Mouse (Mus musculus) lung, adult 2 months (tissue): ENCODE results near the gene Mbnl1. TPM values are rescaled to one million over a fixed set of nuclear protein-coding genes. Genes with fewer than 3 reads are reported as not detected.
"Not testable (repeated sequence)": the region's sequence is repeated elsewhere in the genome, so short reads cannot be mapped to it uniquely, and the experiment has no call there.

Source experiments
- DNase-seq: peaks from one replicate; pipeline ENCODE4 v3.0.0; 2022
- H3K4me1 ChIP-seq: fragments of 200-500 bp; 2 replicates; pipeline ENCODE4 v1.6.1; 2011; ENCODE audit warnings: low read length; ENCODE audit not compliant: control insufficient read depth, insufficient read depth
- H3K4me3 ChIP-seq: fragments of 200-500 bp; replicated peaks from 2 replicates; pipeline ENCODE3; 2011; ENCODE audit warnings: low read depth, mild to moderate bottlenecking, control low read depth, low read length; ENCODE audit errors: extremely low read depth
- CTCF ChIP-seq: fragments of 200-500 bp; IDR thresholded peaks from 2 replicates; pipeline ENCODE4 v1.5.1; 2011; ENCODE audit warnings: mild to moderate bottlenecking, low read length, control low read depth; ENCODE audit not compliant: insufficient read depth
- POLR2A ChIP-seq: fragments of 200-500 bp; IDR thresholded peaks from 2 replicates; pipeline ENCODE4 v1.6.1; 2011; ENCODE audit warnings: low read depth, mild to moderate bottlenecking, control low read depth, low read length, borderline replicate concordance; ENCODE audit errors: extremely low read depth
- WGBS: fragments of 180-500 bp; shearing (Covaris S2); methylation state at CpG from one replicate; pipeline ENCODE4 v1.1.7; 2018; 5-methylcytosine and 5-hydroxymethylcytosine counted together
- polyA plus RNA-seq: library from polyadenylated mRNA; depleted of rRNA; stranded (reverse); fragments of >200 nt; gene quantifications from 2 replicates; pipeline ENCODE4 v1.2.3, GENCODE M21; 2012; rRNA removed

The Mbnl1 gene
- 97.9 and 103 TPM in 2 replicates for polyA plus RNA-seq

DNA sequence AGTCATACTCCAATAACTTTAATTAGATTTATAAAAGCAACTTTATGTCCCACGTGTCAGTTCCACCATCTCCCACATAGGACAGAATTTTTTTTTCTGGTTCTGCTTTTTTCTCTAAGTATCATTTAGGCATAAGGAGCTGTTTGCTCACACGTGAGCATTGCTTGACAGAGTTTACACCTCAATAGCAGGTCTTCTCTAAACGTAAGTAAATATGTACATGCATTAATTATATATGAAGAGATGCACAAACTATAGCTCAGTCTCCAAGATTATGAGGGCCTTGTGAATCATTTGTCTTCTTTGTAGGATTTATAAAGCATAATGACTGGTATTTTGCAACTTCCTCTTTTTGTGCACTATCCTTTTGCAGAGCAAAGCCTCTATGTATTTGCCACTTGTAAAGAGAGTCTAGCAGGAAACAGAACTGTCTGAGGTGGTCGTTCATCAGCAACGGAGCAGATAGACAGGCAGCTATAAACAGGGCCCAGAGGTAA is at the start of gene Mbnl1:
TSS of gene Mbnl1 (plus strand) at position 150 of the 497 bp plus-strand sequence.
- TF ChIP-seq CTCF = no peak
- TF ChIP-seq POLR2A = no peak
- Histone ChIP-seq H3K4me1 (no peaks in the 10 kb centered on the region), H3K4me3 (peak within 1 kb of the TSS; percentile 23)
- no peak for DNase-seq
- 44% methylated on average over 5 of the region's 5 CpGs for WGBS

DNA sequence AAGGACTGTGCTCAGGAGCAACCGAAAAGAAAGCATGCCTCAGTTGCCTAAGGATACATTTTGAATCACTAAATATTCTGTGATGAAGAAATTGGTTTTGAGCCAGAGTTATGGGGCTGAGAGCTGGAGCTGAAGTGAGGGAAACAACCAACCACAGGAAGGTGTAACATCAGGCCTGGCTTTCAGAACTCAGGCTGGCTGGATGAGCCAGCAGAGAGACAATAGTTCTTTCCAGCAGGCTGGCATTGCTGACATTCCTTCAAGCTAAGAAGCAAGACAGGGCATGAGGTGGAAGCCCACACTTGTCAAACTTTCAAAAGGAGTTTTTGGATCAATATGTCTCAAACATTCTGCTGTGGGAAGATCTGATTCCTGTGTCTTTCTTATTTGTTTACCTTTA is 48.5 kb upstream of the Mbnl1 start:
- Histone ChIP-seq H3K4me3 (no peak overlapping the region), H3K4me1 (no peaks in the 10 kb centered on the region; the same call in 1 of the 2 replicates)
- 71% methylated on average over 1 of the region's 1 CpGs for WGBS
- no peak for TF ChIP-seq CTCF
- no peak for DNase-seq

DNA sequence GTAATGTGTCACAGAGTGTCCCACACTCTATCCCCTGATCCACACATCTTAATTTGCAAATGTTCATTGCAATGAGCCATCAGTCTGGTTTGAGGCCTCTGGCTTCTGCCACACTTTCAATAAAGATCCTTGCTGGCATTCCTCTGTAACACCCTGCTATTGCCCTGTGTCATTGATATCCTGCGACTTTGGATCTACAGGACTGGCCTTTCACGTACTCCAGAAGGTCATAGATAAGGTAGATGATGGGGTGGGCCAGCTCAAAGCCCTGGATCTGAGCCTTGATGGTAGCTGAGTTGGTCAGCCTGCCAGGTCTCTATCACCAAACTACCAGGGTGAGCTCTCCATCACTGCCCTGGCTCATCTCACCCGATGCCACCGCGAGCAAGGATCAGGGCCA is 43.6 kb upstream of the Mbnl1 start:
- no peak for DNase-seq
- H3K4me3 ChIP-seq = no peak overlapping the region
- WGBS = 93% methylated on average over 5 of the region's 5 CpGs
- H3K4me1 ChIP-seq = no peaks in the 10 kb centered on the region; the same call in 1 of the 2 replicates
- TF ChIP-seq CTCF (no peak), POLR2A (no peak)

DNA sequence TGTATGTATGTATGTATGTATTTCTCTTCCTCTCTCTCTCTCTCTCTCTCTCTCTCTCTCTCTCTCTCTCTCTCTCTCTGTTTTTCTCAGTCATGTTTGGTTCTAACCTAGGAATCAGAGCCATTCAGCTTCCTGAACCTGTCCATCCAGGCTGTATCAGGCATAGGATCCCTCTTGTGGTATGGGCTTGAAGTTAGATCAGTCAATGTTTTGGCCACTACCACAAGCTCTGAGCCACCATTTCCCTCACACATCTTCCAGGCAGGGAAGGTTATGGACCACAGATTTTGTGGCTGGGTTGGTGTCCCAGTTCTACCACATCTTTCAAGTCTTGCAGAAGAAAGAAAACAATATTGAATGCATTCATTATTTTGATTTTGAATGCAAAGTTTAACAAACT is 35.4 kb upstream of the Mbnl1 start:
- no peak for DNase-seq
- no peak for TF ChIP-seq CTCF
- TF ChIP-seq POLR2A = no peak
- Histone ChIP-seq H3K4me3 (no peak overlapping the region), H3K4me1 (peaks cover 6% of the 10 kb centered on the region)

DNA sequence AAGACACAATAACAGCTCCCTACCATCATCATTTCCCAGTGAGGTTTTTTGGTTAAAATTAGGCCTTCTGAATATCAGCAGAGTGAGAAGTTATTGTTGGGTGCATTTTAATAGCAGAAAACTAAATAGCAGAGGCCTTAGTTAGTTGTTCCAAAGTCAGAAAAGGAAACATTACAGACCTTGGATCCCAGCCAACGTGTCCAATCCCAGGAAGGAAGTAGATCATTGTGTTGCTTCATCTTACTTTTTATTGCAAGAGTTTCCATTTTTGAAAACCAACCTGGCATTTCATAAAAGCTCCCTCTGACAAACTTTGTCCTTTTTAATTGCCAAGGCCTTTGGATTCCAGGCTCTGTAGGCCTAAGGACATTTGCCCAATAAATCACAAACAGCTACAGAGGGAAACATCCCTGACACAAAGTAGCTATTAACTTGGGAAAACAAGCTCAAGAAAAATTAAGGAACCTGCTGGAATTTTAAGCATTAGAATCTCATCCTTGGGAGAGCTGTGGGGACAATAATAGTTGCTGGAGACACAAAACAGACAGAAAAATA is 34.9 kb upstream of the Mbnl1 start:
- no peak for DNase-seq
- Histone ChIP-seq H3K4me3 (no peak overlapping the region), H3K4me1 (peaks cover 6% of the 10 kb centered on the region)
- TF ChIP-seq POLR2A (no peak), CTCF (no peak)
- 21% methylated on average over 1 of the region's 1 CpGs for whole genome bisulfite sequencing

DNA sequence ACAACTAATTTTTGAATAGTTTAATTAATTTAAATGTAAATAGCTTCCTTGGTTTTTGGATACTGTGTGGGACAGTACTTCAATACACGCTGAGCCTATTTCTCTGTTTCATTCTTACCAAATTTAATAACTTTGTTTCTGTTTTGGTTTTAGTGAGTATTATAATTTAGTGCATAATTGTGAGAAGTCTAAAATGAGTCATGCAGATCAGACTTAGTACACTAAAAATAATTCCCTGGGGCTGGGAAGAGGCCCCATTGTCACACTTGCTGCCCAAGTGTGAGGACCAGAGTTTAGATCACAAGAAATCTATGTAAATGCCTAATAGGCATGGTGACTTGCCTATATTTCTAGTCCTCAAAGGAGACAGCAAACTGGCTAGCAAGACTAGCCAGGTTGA is 33.9 kb upstream of the Mbnl1 start:
- 78% methylated on average over 1 of the region's 1 CpGs for WGBS
- DNase-seq = no peak
- Histone ChIP-seq H3K4me1 (peaks cover 6% of the 10 kb centered on the region), H3K4me3 (no peak overlapping the region)
- TF ChIP-seq POLR2A = no peak

DNA sequence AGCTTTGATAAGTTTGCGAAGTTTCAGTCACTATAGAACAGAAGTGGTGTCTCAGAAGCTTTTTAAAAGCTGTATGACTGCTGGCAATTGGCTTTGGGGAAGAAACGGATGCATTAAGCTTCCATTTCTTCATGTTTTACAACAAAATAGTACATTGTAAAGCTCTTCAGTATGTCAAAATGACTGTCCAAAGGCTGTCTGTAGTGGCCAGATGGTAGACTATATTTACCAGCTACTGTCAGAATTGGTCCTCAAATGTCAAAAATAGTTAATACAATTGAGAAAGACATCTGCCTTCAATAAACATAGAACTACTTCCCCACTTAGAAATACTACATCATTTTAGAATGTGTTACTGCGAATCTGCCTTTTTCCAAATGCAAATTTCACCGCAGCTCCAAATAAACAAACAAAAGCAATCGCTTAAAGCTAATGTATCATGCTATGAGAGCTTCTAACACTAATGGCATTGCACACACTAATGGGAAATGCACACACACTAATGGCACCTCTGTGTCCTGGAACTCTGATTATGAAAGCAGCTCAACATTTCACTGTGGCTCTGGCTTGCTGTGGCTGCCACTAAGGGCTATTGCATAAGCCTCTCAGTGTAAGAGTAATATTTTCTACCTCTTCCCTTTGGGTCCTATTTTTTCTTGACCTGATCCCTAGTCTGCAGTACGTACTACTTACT is 10.7 kb upstream of the Mbnl1 start:
- no peak for DNase-seq
- TF ChIP-seq CTCF (no peak), POLR2A (no peak)
- WGBS = 64% methylated on average over 6 of the region's 6 CpGs

DNA sequence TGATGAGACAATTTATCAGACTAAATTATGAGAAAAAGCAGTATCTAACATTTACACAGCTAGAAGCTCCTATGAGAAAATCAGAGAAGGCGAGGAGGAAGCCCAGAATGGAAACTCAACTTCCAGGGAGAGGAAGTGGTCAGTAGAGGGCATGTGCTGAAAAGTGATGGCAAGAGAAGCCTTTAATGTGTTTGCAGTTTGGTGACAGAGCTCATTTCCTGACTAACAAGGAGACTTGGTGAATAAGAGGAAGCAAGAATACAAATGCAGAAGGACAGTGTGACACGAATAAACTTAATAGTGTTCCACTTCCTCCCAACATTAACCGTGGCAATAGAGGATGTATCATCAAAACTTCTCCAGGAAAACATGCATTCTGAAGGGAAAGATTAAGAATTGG is 4.0 kb upstream of the Mbnl1 start:
- 34% methylated on average over 2 of the region's 3 CpGs for WGBS
- not testable (repeated sequence) for DNase-seq, H3K4me3 ChIP-seq, H3K4me1 ChIP-seq

More for the DNA sequence above, 10.7 kb upstream of the Mbnl1 start:
- no peak overlapping the region for H3K4me3 ChIP-seq
- H3K4me1 ChIP-seq = no peaks in the 10 kb centered on the region

DNA sequence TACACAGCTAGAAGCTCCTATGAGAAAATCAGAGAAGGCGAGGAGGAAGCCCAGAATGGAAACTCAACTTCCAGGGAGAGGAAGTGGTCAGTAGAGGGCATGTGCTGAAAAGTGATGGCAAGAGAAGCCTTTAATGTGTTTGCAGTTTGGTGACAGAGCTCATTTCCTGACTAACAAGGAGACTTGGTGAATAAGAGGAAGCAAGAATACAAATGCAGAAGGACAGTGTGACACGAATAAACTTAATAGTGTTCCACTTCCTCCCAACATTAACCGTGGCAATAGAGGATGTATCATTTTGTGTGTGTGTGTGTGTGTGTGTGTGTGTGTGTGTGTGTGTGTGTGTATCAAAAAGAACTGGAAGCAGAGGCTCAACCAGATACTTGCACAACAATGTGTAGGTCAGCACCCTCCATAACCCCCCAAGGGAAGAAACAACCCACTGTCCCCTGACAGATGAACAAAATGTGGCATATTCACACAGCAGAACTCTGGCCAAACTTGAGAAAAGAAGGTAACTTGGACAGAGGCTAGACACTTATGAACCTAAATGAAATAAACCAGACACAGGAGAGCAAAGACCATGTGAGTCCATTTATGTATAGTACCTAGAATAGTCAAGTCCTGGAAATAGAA is 3.3 kb upstream of the Mbnl1 start:
- DNase-seq = not testable (repeated sequence)

DNA sequence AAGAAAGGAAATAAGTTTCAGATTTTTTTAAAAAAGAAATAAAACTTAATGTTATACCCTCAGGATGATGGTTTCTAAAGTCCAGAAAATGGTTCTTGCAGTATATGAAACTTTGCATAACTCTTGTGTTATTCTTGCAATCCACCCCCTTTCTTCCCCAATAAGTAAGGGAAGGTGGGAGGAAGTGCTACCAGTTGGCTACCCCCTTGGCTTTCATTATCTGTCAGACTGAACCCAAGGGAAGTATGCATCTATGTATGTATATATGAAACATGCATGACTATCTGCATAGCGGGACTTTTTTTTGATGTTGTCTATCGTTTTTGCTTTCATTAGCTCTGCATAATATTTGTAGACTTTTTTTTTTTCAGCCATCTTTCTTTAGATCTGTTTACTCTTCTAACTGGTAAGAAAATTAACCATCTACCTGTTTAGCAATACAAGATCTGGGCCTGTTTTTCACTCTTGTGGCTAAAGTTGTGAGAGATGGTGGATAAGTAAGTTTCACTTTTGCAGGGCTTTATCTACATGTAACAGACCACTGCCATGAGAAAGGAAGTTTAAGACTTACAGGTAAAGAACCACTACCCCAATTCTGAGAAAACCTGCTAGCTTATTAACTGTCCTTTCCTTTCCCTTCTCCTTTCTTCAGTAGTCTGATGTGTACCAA is 484 bp upstream of the Mbnl1 start:
- TF ChIP-seq POLR2A = no peak
- Histone ChIP-seq H3K4me3 (no peak overlapping the region), H3K4me1 (no peaks in the 10 kb centered on the region)
- 83% methylated on average over 2 of the region's 2 CpGs for WGBS
- DNase-seq = no peak

More for the DNA sequence above, 3.3 kb upstream of the Mbnl1 start:
- WGBS = 35% methylated on average over 2 of the region's 3 CpGs
- H3K4me1 ChIP-seq, H3K4me3 ChIP-seq: not testable (repeated sequence)
